Mouse (Mus musculus): ENCODE measurements around the gene Jade1.

Gene Jade1

DNA sequence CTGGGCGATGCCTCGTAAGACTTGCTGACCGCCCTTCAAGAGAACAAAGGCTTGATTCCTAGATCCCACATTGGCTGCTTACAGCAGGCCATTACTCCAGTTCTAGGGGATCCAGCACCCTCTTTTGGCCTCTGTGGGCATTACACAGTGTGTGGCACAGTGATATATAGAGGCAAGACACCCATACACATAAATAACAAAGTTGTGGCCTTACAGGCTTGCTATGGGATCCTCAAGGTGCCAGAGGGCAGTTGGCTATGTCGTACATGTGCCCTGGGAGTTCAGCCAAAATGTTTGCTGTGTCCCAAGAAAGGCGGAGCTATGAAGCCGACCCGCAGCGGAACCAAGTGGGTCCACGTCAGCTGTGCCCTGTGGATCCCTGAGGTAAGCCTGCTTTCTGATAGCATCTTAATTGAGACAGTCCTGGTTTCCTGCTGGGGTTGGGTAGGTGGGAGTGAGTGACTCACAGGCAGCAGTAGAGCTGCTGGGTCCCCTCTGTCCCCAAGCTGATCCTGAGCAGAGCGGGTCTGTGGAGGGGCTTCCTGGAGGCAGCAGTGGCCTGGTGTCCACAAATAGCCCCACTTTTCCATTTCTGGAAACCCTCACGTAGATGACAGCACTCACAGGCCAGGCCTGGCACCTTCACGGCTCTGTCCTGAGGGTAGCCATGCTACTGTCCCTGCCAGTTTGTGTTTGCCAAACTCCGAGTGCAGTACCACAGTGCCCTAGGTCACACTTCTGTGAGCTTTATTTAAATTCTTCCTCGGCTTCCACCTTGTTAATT lies 44.5 kb downstream of the Jade1 start:
- peak; percentile 66 for DNase-seq (ENCODE audit: low spot score)

DNA sequence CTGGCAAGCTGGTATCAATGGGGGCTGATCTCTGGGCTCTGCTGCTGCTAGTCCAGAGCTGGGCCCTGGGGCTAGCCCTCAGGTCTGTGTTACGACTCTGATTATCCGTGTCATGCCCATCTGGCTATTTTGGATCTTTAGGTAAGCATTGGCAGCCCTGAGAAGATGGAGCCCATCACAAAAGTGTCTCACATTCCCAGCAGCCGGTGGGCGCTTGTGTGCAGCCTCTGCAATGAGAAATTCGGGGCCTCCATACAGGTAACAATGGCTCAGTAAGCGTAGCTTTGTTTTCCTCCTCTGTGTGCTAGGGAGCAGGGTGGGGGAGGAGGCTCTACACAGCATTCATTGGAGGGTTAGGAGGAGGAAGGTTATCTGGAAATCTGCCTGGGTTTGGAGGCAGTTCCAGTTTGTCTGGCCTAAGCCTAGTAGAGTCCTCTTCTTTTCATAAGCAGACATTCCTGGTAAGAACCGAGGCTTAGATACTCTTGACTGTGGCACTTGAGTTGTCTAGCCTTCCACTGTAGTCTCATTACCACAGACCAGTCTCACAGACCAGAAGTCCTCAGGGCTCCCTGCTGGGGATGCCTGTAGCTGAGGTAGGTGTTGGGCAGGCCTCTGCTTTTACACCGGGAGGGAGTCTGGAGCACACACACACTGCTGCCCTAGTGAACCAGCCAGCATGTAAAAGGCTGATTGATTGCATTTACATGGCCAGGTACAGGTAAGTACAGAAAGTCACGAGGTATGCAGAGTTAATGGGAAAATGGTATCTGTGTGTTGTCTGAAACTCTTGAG lies 45.9 kb downstream of the Jade1 start:
- DNase-seq (ENCODE audit: low spot score), result no peak

DNA sequence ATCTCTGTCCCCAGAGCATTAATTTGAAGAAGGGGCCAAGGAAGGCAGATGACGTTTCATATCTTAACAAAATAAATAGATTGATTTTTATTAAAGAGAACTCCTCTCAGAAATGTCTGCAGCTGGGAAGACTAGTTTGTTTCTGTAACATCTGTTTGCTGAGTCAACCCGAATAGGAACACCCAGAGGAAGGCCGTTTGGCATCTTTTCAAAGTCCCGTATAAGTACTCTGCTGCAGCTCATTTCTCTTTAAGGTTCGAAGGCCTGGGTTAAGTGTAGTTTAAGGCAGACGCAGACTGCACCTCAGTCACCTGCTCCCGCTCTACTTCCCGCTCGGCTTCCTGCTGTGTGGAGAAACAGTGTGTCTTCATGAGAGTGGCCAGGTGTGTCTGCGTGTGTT lies 47.4 kb downstream of the Jade1 start:
- no peak for DNase-seq (ENCODE audit: low spot score)

DNA sequence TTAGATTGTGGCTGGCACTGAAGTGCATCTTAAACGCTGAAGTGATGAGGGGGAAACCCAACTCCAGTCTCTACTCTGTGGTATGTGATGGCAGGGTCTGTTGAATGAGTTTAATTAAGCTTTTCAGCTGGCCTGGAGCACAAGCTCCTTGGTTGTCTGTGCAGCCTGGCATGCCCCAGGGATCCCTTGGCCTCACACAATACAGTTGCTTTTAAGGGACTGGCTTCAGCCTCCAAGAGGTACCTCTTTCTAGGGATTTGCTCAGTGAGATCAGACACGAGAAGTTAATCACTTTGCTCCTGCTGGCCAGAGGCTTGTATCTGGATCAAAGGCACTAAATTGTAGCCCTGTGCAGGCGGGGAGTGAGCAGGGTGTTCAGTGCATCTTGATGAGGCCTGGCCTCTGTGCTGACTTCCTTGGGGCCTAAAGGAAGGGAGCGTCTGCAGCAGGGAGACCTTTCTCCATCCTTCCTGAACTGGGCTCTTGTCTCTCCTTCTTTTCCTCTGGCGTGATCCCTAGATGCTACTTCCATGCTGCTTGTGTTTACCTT lies 48.0 kb downstream of the Jade1 start:
- DNase-seq (ENCODE audit: low spot score), result no peak

DNA sequence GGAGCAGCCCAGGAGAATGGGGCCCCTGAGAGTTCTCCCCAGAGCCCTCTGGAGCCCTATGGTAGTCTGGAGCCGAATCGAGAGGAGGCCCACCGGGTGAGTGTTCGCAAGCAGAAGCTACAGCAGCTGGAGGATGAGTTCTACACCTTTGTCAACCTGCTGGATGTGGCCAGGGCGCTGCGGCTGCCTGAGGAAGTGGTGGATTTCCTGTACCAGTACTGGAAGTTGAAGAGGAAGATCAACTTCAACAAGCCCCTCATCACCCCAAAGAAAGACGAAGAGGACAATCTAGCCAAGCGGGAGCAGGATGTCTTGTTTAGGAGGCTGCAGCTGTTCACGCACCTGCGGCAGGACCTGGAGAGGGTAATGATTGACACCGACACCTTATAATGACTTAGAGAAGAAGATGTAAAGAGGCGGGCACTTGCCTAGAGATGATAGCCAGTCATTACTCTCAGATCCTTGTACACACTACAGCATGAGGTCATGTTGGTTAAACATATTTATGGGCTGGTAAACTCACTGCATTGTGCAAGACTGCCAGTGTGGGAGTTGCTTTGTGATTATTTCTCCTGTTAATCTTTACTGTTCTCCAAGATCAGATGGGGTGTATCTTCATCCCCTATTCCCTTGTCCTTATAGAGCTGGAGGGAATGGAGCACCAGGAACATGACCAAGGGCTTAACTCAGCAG lies 49.2 kb downstream of the Jade1 start:
- no peak for DNase-seq (ENCODE audit: low spot score)

DNA sequence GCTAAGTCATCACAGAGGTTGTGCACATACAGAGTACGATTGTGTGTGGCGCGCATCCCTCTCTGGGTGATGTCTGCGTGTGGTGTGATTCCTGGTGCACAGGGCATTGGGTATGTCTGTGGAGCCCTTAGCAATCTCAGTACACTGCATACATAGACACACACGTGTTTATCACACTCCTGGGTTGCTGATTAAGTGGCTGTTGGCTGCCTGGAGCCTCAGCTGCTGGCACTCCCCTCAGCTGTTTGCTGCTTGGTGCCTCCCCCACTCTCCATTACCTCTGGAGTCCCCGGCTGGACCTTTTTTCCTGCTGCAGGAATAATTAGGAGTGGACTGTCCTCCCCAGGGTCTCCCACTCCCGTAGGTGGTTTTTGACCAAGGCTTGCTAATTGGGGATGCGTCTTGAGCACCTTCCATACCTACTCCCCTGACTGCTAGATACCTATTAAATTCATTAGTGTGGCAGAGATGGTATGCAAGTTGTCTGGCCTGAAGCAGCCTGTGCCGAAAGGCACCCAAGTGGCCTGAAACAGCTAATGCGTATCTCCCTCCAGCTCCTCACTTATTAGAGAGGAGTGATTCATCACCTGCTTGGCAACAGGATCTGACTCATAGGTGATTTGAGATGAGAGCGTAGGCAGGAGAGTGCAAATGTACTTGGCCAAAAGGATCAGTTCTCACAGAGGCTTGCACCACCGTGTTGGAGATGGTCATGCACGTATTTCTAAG lies 50.2 kb downstream of the Jade1 start:
- DNase-seq (ENCODE audit: low spot score), result no peak

DNA sequence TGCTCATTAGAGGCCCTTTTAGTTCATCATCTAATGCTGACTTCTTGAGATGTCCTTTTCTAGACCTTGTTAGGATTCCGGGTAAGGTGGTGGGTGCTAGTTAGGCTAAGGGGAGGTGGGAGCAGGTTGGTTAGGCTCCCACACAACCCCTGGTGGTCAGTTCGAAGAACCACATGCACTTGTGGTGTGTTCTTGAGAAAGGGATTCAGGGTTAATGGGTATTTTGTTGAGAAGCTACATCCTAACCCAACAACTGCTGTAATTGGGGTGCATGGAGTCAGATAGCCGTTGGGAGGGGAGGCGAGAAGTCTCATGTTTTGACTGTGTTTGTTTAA lies 50.8 kb downstream of the Jade1 start:
- no peak for DNase-seq (ENCODE audit: low spot score)

DNA sequence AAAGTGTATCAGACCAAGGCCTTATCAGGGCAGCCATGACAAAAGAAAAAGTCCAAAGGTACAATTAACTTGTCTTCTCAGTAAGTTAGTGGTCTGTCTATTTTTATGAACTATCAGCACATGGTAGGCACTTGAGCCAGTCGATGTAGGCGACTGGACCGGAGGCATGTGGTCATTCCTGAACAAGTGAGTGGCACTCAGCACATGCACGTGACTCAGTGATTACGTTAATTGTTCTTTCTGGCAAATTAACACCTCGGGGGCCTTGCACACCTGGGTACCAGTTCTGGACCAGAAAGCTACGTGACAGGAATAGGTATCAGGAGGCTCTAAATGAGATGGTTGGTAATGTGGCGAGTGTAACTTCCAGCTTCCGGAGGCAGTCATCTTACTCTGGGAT lies 51.5 kb downstream of the Jade1 start:
- DNase-seq (ENCODE audit: low spot score), result no peak

DNA sequence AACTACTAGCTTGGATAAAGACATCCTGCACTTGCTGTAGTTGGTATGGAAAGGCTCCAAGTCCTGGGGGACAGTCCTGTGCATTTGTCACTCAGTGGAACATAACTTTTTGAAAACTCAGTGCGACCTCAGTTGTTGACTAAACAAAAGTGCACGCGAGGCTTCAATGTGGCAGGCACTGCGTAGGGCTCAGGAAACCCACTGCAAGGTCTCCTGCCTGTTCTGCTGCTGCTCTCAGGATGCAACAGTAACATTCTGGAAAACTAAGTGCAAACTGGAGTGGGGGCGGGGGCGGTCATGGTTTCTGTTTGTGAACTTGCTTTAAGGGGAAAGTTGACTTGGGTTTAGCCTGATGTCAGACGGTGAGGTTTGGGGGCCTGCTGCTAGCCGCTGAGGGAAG lies 51.9 kb downstream of the Jade1 start:
- no peak for DNase-seq (ENCODE audit: low spot score)

DNA sequence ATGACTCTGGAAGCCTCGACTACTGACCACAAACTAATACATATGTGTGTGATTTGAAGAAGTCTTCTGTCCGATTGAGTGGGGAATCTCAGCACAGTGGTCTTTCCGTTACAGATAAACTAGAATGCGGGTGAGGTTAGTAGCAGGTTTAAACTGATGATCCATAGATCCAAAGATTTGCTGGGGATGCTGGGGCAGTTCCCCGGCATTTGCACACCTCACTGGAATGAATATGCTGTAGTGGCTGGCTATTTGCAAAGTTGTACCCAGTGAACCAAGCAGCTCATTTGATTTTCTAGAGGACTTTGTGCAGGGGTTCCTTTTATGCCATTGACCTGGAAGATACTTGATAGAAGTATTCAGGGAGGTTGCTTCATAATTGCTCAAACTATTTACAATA lies 53.5 kb downstream of the Jade1 start:
- DNase-seq (ENCODE audit: low spot score), result no peak

DNA sequence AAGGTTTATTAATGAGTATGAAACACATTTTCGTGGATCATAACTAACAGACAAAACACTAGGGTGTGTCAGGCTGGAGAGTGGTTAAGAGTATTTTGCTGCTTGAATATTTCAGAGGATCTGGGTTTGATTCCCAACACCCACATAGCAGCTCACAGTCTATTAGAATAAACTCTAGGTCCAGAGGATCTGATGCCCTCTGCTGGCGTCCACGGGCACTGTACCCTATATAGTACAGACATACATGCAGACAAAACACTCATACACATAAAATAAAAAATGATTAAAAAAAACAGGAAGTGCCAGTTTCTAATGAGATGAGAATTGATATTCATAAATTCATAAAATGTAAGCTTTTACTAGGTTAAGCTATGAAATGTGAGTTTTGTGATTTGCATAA lies 56.7 kb downstream of the Jade1 start:
- DNase-seq (ENCODE audit: low spot score), result no peak

DNA sequence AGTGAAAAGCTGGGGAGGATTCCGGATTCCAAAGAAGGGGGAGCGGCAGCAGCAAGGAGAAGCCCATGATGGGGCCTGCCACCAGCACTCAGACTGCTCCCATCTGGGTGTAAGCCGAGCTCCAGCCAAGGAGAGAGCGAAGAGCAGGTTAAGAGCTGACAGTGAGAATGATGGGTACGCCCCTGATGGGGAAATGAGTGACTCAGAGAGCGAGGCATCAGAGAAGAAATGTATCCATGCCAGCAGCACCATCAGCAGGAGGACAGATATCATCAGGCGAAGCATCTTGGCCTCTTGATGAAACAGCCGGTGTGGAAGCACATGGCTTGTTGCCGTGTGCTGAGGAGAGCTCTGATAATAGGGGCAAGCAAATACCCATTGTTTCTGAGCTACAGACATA lies 58.2 kb downstream of the Jade1 start:
- DNase-seq (ENCODE audit: low spot score), result no peak

DNA sequence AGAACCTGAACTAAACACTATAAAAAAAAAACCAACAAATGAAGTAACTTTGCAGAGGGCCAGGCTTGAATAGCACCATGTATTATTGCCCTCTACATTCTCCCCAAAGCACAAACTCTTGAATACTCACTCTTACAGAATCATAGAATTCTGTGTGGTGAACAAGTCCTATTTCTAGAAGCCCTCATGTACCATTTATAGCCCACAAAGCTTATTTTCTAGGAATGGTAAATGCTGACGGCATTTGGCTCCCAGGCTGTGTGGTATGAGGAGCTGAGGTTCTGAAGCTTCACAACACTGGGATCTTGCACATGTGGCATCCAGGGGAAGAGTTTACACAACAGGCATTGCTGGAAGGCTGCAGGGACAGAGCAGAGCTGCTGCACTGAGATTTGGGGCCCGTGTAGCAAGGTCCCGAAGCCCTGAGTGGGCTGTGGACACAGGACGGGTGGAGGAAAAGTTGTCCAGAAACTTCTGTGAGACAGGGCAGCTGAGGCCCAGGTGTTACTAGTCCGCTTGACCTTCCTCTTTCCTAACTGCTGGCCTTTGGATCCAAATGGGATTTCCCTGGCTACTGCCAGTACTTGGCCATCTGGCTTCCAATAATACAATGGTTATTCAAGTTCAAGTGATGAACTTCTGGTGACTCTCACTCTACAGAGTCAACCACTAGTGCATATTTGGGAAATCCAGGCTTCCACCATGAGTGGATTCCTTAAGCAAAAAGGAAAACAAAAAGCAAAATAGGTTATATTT lies 58.9 kb downstream of the Jade1 start:
- no peak for DNase-seq (ENCODE audit: low spot score)

DNA sequence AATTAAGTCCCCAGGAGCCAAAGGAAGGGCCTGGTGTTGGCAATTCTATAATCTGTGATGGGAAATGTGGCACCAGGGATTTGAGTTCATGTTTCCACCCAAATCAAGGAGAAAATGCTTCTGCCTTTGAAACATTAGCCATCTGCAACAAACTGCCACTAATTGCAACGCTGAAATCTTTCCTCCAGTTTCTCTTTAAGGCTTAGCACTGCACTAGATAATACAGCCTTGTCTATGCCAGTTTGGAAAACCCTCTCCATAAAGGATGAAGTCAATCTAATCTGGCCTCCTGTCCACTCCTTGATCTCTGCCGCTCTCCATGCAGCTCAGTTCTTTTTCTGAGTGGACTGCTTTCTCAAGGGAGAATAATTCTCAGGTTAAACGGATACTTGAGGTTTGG lies 62.5 kb downstream of the Jade1 start:
- no peak for DNase-seq (ENCODE audit: low spot score)

DNA sequence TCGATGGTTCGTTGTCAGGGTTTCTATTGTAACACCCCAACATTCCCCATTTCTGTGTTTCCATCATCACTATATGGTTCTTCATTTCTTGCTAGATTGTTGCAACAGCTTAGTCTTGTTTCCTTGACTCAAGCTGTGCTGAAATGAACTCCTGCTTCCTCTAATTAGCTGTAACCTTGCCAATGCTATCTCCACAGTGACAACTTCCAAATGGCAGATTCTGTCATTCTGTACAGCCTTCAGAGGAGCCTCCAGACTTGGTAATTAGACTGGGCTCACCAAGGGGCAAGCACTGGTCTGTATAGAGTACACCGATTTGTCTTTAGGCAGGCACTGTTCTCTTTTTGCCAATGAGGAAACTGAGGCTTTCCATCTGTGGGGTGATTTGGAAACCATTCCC lies 63.0 kb downstream of the Jade1 start:
- DNase-seq (ENCODE audit: low spot score), result no peak

DNA sequence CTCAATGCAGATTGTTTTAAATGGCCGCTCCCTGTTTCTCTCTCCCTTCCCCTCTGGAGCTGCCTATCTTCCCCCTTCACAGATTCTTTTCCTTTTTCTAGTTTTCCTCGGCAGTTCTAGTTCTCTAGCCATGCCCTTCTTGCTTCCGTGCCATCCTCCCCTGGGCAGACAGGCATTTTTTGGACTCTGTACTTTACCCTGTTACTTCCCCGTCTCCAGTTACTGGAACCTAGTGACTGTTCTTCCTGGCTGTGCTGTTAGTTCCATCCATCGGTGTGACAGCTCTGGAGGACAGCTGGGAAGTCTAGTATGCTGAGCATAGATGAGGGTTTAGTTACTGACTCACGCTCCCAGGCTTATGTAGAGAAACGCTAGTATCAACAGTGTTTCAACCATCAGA lies 65.4 kb downstream of the Jade1 start:
- no peak for DNase-seq (ENCODE audit: low spot score)

DNA sequence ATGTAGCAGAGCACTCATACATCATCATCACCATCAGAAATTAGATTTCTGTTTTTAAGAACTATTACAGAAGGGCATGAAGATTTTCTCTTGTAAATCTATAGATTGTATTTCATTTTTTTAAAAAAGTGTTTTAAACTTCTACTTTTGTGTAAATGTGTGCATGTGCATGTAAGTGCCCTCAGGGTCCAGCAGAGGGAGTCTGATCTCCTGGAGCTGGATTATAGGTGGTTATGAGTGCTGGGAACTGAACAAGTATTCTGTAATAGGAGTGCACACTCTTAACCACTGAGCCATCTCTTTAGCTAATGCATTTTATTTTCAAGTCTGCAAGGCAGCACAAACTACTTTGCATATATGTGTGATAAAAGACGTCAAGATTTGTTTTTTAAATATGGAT lies 100.1 kb downstream of the Jade1 start:
- DNase-seq (ENCODE audit: low spot score), result no peak
